Mouse (Mus musculus) thymus, postnatal 0 days (tissue): Measurements from ENCODE around the gene Mfsd4b1. TPM values are rescaled to one million over a fixed set of nuclear protein-coding genes. Genes with fewer than 3 reads are reported as not detected.

Experiments
- DNase-seq: peaks from one replicate; pipeline ENCODE4 v3.0.0-alpha.2; 2015; ENCODE audit warnings: low spot score
- polyA plus RNA-seq: library from polyadenylated mRNA; unstranded; fragments of >200 nt; fragmentation: Nextera tagmentation; extraction: Ambion mirVana; gene quantifications from 2 replicates; pipeline ENCODE4 v1.2.1, GENCODE M21; 2015

Gene Mfsd4b1
- 0.39 and 0.42 TPM in 2 replicates for polyA plus RNA-seq

DNA sequence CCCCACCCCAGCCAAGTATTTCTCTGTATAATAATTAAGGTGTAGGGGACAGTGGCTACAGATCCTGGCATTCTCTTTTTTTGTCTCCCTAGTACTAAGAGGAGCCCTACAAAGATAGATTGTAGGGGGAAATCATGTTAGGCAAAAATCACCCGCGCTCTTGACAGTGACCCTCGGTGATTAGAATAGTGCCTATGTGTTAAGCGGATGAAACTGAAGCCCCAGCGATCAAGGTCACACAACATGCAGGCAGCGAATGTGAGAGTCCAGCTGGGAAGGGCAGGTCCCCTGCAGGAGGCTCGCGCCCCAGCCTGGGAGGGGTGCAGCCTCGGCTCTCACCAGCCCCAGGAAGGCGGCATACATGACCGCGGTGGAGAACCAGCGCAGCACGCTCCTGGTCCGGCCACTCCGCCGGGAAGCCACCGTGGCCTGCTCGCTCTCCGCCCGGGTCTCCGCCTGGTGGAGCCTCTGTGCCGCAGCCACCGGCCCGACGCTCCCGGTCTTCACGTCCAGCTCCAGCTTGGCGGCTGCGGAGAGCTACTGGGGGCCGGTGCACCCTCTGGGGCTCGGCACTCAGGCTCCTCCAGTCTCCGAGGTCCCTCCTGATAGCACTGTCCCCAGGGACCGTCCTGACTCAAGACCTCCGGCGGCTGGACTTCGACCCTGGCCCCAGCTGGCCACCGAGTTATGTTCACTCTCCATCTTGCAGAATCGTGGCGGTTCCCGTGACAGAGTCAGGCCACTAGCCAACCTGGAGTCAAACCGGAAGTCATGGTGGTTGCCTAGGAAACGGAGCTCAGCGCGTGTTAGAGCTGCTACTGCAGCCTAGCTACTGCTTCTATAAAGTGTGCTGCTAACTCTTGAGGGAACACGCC lies at the start of gene Mfsd4b1:
Gene Mfsd4b1 (minus strand): TSS at position 715 of the 875 bp plus-strand sequence.
- peak; percentile 88 for DNase-seq

DNA sequence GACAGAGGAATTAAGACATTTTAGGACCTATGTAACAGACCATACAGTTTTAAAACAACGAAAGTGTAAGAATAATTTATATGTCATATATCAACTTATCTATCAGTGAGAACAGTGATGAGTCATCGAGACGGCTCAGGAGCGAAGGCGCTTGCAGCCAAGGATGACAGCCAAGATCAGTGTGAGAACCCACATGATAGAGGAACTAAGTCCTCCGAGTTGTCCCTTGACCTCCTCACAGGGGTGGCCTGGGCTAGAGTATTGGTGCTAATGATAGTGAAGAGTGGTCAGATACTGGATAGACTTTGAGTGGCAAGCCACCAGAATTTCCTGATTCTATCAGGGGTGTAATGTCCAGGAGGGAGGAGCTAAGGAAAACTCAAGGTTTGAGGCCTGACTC lies 48.5 kb upstream of the Mfsd4b1 start:
- DNase-seq, result no peak

GRCm38 (mm10) chr10:40070684-40071083 lies 45.6 kb upstream of the Mfsd4b1 start:
- no peak for DNase-seq

DNA sequence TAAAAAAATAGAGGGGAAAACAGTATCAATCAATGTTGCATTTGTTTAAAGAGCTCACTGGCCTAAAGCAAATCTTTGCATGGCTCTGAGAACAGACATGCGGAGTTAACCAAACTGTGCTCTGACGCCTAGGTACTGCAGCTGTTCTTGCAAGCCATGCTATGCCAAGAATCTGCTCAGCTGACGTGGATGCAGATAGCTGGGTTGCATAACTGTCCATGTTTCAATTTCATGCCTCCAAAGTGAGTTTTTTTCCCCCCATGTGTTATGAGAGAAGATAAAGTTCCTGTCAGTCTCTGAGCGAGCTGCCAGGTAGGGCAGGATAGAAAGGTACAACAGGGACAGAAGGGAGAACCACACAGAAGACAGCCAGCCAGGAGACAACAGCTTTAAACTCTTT lies 44.2 kb upstream of the Mfsd4b1 start:
- no peak for DNase-seq

- DNase-seq, result no peak
Observed at GRCm38 (mm10) chr10:40068595-40068994, 43.5 kb upstream of the Mfsd4b1 start.

DNA sequence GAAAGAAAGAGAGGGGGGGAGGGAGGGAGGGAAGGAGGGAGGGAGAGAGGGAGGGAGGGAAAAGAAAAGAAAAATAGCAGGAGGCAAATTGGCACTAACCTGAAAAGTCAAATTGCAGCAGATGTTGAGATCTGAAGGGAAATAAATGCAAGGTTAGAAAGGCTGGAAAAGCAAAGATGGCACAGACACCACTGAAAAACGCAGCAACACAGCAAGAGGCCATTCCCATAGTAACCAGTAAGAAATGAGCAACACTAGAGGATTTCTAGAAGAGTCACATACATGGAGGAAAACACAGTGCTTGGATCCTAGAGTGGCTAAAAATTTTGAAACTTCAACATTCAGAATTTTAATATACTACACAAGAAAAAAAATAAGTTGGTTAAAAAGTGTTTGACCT lies 42.5 kb upstream of the Mfsd4b1 start:
- DNase-seq, result no peak

DNA sequence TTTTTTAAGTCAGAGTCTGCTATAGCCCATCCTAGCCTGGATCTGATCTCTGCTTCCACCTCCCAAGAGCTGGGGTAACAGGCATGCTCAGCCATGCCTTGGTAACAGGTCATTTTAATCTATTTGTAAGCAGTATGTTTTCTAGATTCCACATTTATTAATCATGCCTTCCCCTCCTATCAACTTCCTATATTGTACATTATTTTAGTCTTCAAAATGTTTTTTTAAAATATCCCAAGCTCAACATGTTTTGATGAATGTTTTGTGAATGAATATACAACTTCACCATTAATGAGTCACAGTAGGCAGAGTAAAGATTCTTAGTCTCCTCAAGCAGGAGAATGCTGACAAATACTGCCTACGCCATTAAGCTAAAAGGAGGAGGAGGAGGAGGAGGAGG lies 42.0 kb upstream of the Mfsd4b1 start:
- DNase-seq, result no peak

DNA sequence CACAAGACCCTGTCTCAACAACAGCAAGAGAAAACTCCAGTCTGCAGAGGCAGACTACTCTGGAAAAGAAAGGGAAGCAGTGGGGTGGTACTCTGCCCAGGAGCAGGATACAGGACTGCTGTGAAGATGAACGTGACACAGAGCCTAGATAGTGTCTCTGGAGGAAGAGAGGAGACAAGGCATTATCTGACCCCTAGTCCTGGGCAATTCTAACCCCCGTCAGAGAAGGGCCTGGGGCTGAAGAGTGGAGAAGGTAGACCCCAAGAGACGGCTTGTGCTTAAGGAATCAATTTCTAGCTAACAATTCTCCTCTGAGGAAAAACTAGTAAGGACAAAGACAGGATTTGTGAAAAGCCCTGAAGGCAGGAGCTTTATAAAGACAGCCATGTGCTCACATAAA lies 40.3 kb upstream of the Mfsd4b1 start:
- no peak for DNase-seq

GRCm38 (mm10) chr10:40063291-40063890 lies 38.3 kb upstream of the Mfsd4b1 start:
- no peak for DNase-seq

GRCm38 (mm10) chr10:40062812-40063211 lies 37.7 kb upstream of the Mfsd4b1 start:
- no peak for DNase-seq

DNA sequence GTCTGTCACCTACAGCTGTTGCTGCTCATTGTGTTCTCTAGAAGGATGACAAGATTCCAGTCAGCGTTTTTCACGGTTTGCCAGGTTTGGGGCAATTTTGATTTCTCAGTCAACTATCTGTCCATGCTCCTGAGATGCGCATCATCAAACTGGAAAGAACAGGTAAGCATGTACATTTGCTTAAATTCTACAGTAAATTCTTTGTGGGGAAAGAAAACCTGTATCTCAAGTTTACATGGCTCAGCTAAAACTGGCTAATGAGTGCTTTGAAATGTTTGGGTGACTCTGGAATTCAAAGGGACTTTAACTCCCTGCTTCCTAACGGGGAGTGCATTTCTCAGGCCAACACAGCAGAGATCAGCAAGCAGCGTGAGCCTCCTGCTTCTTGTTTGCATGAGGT lies 36.9 kb upstream of the Mfsd4b1 start:
- DNase-seq, result no peak

DNA sequence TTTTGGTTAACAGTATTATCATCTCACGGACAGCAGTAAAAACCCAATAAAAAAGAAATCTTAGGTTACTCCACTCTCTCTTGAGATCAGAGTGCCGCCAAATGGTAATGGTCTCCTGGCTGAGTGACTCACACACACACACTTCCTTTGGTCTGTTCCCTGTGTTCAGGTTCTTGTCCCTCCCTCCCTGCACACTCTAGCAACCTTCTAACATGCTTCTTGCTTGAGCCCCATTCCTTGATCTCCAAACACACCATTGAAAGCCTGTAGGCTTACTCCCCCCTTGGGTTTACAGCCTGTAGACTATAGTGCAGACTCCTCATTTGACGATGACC lies 33.7 kb upstream of the Mfsd4b1 start:
- DNase-seq, result no peak

DNA sequence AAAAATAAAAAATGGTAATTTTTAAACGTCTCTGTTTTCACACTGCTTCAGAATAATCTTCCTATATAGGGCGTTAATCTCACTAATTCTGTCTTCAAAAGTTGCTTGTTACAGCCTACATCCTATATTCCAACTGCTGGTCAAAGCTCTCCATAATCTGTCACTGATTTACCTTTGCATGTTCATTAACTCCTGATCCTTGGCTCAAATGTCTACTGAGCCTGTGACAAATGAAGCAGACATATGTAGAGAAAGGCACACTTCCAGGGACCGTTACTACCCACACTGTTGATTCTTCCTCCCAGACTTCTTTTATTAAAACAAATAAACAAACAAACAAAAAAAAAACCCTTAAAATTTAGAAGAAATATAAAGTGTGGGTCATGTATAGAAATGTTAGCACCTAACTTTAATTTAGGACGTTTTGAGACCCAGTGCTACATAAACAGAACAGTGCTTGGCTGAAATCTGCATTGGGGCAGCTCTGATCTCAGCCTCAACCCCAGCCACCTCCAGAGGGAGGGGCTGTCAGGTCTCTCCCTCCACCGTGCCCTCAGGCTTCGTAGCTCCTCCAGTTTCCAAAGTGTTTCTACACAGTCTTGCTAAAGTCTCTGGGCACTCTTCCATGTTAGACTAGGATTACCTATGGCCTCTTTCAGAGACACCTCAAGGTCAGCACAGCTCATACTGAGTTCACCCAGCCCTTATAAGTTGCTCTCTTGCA lies 33.2 kb upstream of the Mfsd4b1 start:
- no peak for DNase-seq

DNA sequence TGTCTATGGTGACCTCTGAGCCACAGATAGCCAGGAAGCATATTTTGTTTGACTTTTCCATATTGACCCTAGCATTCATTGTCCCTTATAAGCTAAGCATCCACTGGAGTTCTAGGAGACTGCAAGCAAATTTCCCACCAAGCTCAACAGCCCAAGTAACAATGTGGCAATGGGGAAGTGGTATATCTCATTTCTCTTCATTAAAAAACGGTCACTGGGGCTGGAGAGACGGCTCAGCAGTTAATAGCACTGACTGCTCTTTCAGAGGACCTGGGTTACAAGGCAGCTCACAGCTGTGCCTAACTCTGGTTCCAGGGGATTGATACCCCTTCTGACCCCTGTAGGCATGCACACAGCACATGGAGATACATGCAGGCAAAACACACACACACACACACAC lies 32.5 kb upstream of the Mfsd4b1 start:
- DNase-seq, result no peak

GRCm38 (mm10) chr10:40054455-40054854 lies 29.4 kb upstream of the Mfsd4b1 start:
- DNase-seq, result no peak

DNA sequence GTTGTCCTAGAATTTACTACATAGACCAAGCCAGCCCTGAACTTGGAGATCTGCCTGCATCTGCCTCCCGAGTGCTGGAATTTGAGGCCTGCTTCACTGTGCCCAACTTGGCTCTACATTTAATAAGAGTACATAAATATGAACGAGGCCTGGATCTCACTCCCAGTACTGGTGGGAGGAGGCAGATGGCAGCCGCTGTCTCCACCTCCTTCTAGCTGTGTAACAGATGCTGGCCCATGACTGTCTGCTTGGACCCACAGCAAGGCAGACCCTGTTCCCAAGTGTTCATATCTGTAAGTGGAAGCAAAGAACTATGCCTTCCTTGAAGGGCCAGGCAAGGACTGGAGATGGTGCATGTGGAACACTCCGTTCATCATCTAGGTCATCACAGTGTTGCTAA lies 28.8 kb upstream of the Mfsd4b1 start:
- DNase-seq, result no peak

GRCm38 (mm10) chr10:40053257-40053895 lies 28.3 kb upstream of the Mfsd4b1 start:
- DNase-seq, result peak; percentile 54

- DNase-seq, result no peak
Observed at GRCm38 (mm10) chr10:40051997-40052396, 26.9 kb upstream of the Mfsd4b1 start.

DNA sequence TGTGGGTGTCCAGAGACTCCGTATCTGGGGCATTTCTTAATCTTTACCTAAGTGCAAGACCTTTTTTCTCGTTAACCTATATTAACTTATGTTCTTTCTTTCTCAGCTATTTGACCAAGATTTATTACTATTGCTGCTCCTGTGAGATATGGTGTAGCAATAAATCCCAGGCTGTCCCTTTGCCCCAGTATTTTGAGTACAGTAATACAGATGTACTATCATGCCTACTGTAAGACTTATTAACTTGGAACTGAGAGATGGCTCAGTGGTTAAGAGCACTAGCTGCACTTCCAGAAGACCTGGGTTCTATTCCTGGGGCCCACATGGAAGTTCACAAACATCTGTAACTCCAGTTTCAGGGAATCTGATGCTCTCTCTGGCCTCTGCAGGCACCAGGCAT lies 25.7 kb upstream of the Mfsd4b1 start:
- no peak for DNase-seq

GRCm38 (mm10) chr10:40041339-40041738 lies 16.3 kb upstream of the Mfsd4b1 start:
- DNase-seq, result no peak

- DNase-seq, result no peak
Observed at GRCm38 (mm10) chr10:40036686-40037560, 11.9 kb upstream of the Mfsd4b1 start.
